30 mouse cellular contexts compared by ENCODE assay signal in the genomic region with DNA sequence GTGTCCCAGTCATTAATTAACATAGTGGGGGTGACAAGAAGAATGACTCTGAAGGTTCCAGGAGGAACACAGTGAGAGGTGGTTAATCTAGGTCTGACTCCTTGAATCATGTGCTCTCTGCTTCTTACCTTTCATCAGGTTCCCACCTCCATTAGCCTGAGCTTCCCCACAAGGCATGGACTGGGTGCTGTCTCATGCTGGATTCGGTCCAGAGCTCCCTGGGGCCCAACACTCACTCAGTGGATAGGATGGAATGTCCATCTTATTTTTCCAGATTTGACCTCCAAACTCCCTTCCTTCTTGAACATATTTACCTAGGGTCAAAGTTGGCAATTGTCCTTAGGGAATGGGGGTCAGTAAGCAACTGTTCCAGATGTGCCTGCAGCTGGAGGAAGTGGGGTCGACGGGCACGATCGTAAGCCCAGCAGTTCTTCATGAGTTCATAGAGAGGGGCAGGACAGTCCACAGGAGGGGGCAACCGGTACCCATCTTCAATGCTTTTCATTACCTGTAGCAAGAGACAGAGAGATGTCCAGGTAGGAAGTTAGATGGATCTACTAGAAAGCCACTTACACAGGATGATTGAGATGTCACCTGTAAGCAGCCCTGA. TPM values are rescaled to one million over a fixed set of nuclear protein-coding genes. Genes with fewer than 3 reads are reported as not detected.
A peak's percentile ranks its signal among the peaks of the same experiment; 100 is the strongest.
DNase-seq lines count a peak whose midpoint lies in the region; ATAC-seq and TF ChIP-seq lines count a peak whose summit lies in the region.
"Had no signal": no experiment of that assay in that cellular context is flagged by ENCODE, and none has a peak within 500 bp of the region (broad histone marks: within the 10 kb centered on the region; RNA-seq: fewer than 3 reads in every experiment).

No protein-coding gene starts in this region.

- no peaks in the 10 kb centered on the region for H3K27me3 ChIP-seq in heart, embryonic 13.5 days (replicated peaks)
- no peaks in the 10 kb centered on the region for H3K27me3 ChIP-seq in lung, embryonic 15.5 days
- H3K27me3 ChIP-seq in heart, postnatal 0 days (ENCODE audit: control insufficient read depth, insufficient read depth, low read length), result no peaks in the 10 kb centered on the region
- no peaks in the 10 kb centered on the region for H3K27me3 ChIP-seq in midbrain, embryonic 11.5 days (ENCODE audit: control insufficient read depth, insufficient read depth, low read length)
- H3K27me3 ChIP-seq: hindbrain, embryonic 12.5 days; neural tube, embryonic 15.5 days had no signal

- intact Hi-C loops in heart, postnatal 14 days (cut with DNase I), result no loop called here

- peak overlapping the region; percentile 93 for H3K27ac ChIP-seq in heart, embryonic 13.5 days (replicated peaks)
- peak overlapping the region; percentile 46; the same call in 1 of the 2 replicates for H3K27ac ChIP-seq in lung, embryonic 15.5 days
- peak overlapping the region; percentile 73 for H3K27ac ChIP-seq in heart, postnatal 0 days (ENCODE audit: low read depth)
- no peak overlapping the region for H3K27ac ChIP-seq in midbrain, embryonic 11.5 days (ENCODE audit: low read depth, low read length)
- H3K27ac ChIP-seq: embryonic facial prominence, embryonic 10.5 days; forebrain, embryonic 10.5 days; hindbrain, embryonic 12.5 days; midbrain, embryonic 10.5 days; neural tube, embryonic 15.5 days had no signal

- WGBS in heart, embryonic 13.5 days, result 79% methylated on average over 6 of the region's 6 CpGs
- 83% methylated on average over 6 of the region's 6 CpGs for WGBS in lung, embryonic 15.5 days
- 75% methylated on average over 6 of the region's 6 CpGs for WGBS in heart, postnatal 0 days
- WGBS in midbrain, embryonic 11.5 days, result 90% methylated on average over 6 of the region's 6 CpGs

- peak; percentile 12 for DNase-seq in cerebellum, adult 9-11 months
- DNase-seq in heart, postnatal 14 days, result no peak
- no peak for DNase-seq in lung, postnatal 25 days (ENCODE audit: low spot score)
- DNase-seq in heart, postnatal 0 days (ENCODE audit: low spot score), result no peak
- no peak for DNase-seq in midbrain, embryonic 11.5 days (ENCODE audit: low spot score, missing footprints)
- DNase-seq: adrenal gland, postnatal 25 days; cerebellum, adult 11 months; cerebellum, postnatal 10 days; forebrain, postnatal 0 days; gastrocnemius, postnatal 36 days; kidney, postnatal 36 days; layer of hippocampus, postnatal 36 days; lung, adult 18-20 months; thymus, postnatal 14 days had no signal

- no peak for TF ChIP-seq EP300 in heart, postnatal 0 days (IDR thresholded peaks at IDR 0.05; ENCODE audit: low read depth)

- no peak overlapping the region for H3K9ac ChIP-seq in heart, embryonic 13.5 days
- H3K9ac ChIP-seq in lung, embryonic 15.5 days, result no peak overlapping the region
- no peak overlapping the region for H3K9ac ChIP-seq in heart, postnatal 0 days (replicated peaks; ENCODE audit: low read depth, low read length)
- no peak overlapping the region for H3K9ac ChIP-seq in midbrain, embryonic 11.5 days (ENCODE audit: low read length)
- H3K9ac ChIP-seq: forebrain, postnatal 0 days; hindbrain, embryonic 12.5 days; neural tube, embryonic 15.5 days had no signal

- no peak for TF ChIP-seq CTCF in heart, postnatal 0 days (IDR thresholded peaks at IDR 0.05; ENCODE audit: low read depth)

- H3K4me3 ChIP-seq in heart, embryonic 13.5 days, result no peak overlapping the region
- no peak overlapping the region for H3K4me3 ChIP-seq in lung, embryonic 15.5 days
- H3K4me3 ChIP-seq in heart, postnatal 0 days (ENCODE audit: low read depth, low read length), result no peak overlapping the region
- H3K4me3 ChIP-seq in midbrain, embryonic 11.5 days (ENCODE audit: low read depth, low read length), result no peak overlapping the region
- H3K4me3 ChIP-seq: embryonic facial prominence, embryonic 10.5 days; forebrain, embryonic 10.5 days; hindbrain, embryonic 12.5 days; midbrain, embryonic 10.5 days; neural tube, embryonic 15.5 days had no signal

- H3K4me1 ChIP-seq in heart, embryonic 13.5 days, result peaks cover 88% of the 10 kb centered on the region
- peaks cover 65% of the 10 kb centered on the region for H3K4me1 ChIP-seq in lung, embryonic 15.5 days
- H3K4me1 ChIP-seq in heart, postnatal 0 days (ENCODE audit: control insufficient read depth, insufficient read depth), result peaks cover 52% of the 10 kb centered on the region
- H3K4me1 ChIP-seq in midbrain, embryonic 11.5 days (ENCODE audit: control insufficient read depth, insufficient read depth, low read length), result no peaks in the 10 kb centered on the region
- H3K4me1 ChIP-seq: embryonic facial prominence, embryonic 10.5 days; hindbrain, embryonic 12.5 days had no signal

- H3K36me3 ChIP-seq in heart, embryonic 13.5 days, result peaks cover 70% of the 10 kb centered on the region
- peaks cover 56% of the 10 kb centered on the region for H3K36me3 ChIP-seq in lung, embryonic 15.5 days
- H3K36me3 ChIP-seq in heart, postnatal 0 days (replicated peaks; ENCODE audit: control insufficient read depth, insufficient read depth, low read length), result peaks cover 62% of the 10 kb centered on the region
- peaks cover 14% of the 10 kb centered on the region for H3K36me3 ChIP-seq in midbrain, embryonic 11.5 days (ENCODE audit: control insufficient read depth, insufficient read depth, low read length)

- ATAC-seq in cerebellum, adult (ENCODE audit: insufficient number of reproducible peaks, low FRiP score, low TSS enrichment), result no peak
- ATAC-seq in heart, embryonic 13.5 days (ENCODE audit: extremely low read depth, insufficient number of reproducible peaks, low FRiP score, low TSS enrichment), result no peak
- no peak for ATAC-seq in lung, embryonic 15.5 days (ENCODE audit: borderline replicate concordance, extremely low read depth, low FRiP score, low TSS enrichment)
- no peak for ATAC-seq in heart, postnatal 0 days (ENCODE audit: insufficient read depth, low read depth)
- no peak for ATAC-seq in midbrain, embryonic 11.5 days (ENCODE audit: low FRiP score)
- ATAC-seq: forebrain, postnatal 0 days; intestine, postnatal 0 days had no signal

- H3K9me3 ChIP-seq in heart, embryonic 13.5 days, result no peaks in the 10 kb centered on the region
- no peaks in the 10 kb centered on the region for H3K9me3 ChIP-seq in lung, embryonic 15.5 days
- no peaks in the 10 kb centered on the region for H3K9me3 ChIP-seq in heart, postnatal 0 days (replicated peaks; ENCODE audit: control insufficient read depth, low read length)
- no peaks in the 10 kb centered on the region for H3K9me3 ChIP-seq in midbrain, embryonic 11.5 days (ENCODE audit: control insufficient read depth, low read length)
- H3K9me3 ChIP-seq: embryonic facial prominence, embryonic 10.5 days; forebrain, embryonic 10.5 days; hindbrain, embryonic 12.5 days; midbrain, embryonic 10.5 days; neural tube, embryonic 15.5 days had no signal

- H3K4me2 ChIP-seq in heart, embryonic 13.5 days, result no peak overlapping the region
- H3K4me2 ChIP-seq in lung, embryonic 15.5 days, result no peak overlapping the region
- H3K4me2 ChIP-seq in heart, postnatal 0 days (ENCODE audit: low read depth, low read length), result no peak overlapping the region
- H3K4me2 ChIP-seq in midbrain, embryonic 11.5 days, result no peak overlapping the region
- H3K4me2 ChIP-seq: hindbrain, embryonic 12.5 days; neural tube, embryonic 15.5 days had no signal

RNA-seq across cellular contexts. Expression of a gene that starts 10.9 kb away (rescaled TPM):
- polyA plus RNA-seq in heart, embryonic 13.5 days (2015; fragmentation: Nextera tagmentation; extraction: Ambion mirVana), result 156 and 173 TPM in 2 replicates
- total RNA-seq in heart, postnatal 14 days (2021), result 10 to 100 TPM; 78.9 to 88.6 TPM
- 161 and 167 TPM in 2 replicates for polyA plus RNA-seq in lung, embryonic 15.5 days (2015; fragmentation: Nextera tagmentation; extraction: Ambion mirVana)
- 96.2 and 140 TPM in 2 replicates for total RNA-seq in heart, postnatal 0 days (2014; rRNA removed; ENCODE audit: low replicate concordance)
- 86.4 and 89.9 TPM in 2 replicates for polyA plus RNA-seq in heart, postnatal 0 days (2015; fragmentation: Nextera tagmentation; extraction: Ambion mirVana)
- polyA plus RNA-seq in midbrain, embryonic 11.5 days (2014; fragmentation: Nextera tagmentation; extraction: Ambion mirVana), result 53.2 and 60.2 TPM in 2 replicates

RNA-seq across cellular contexts. Expression of a gene that starts 12.7 kb away (rescaled TPM):
- polyA plus RNA-seq in heart, embryonic 13.5 days (2015; fragmentation: Nextera tagmentation; extraction: Ambion mirVana), result 3.3 and 3.4 TPM in 2 replicates
- total RNA-seq in heart, postnatal 14 days (2021), result under 1 TPM; 0.51 to 0.67 TPM
- 14.2 and 16.9 TPM in 2 replicates for polyA plus RNA-seq in lung, embryonic 15.5 days (2015; fragmentation: Nextera tagmentation; extraction: Ambion mirVana)
- 0.35 TPM in 1 of 2 replicates, not detected in the other for total RNA-seq in heart, postnatal 0 days (2014; rRNA removed; ENCODE audit: low replicate concordance)
- polyA plus RNA-seq in heart, postnatal 0 days (2015; fragmentation: Nextera tagmentation; extraction: Ambion mirVana), result 0.33 and 0.48 TPM in 2 replicates
- polyA plus RNA-seq in midbrain, embryonic 11.5 days (2014; fragmentation: Nextera tagmentation; extraction: Ambion mirVana), result 0.30 and 0.66 TPM in 2 replicates

RNA-seq across cellular contexts. Expression of a gene that starts 35.9 kb away (rescaled TPM):
- polyA plus RNA-seq in heart, embryonic 13.5 days (2015; fragmentation: Nextera tagmentation; extraction: Ambion mirVana), result 0.17 TPM in 2 replicates
- 1 to 10 TPM; 1.1 to 1.2 TPM for total RNA-seq in heart, postnatal 14 days (2021)
- 0.06 and 0.14 TPM in 2 replicates for polyA plus RNA-seq in lung, embryonic 15.5 days (2015; fragmentation: Nextera tagmentation; extraction: Ambion mirVana)
- total RNA-seq in heart, postnatal 0 days (2014; rRNA removed; ENCODE audit: low replicate concordance), result 0.88 and 1.4 TPM in 2 replicates
- 0.08 TPM in 2 replicates for polyA plus RNA-seq in heart, postnatal 0 days (2015; fragmentation: Nextera tagmentation; extraction: Ambion mirVana)
- 3.0 TPM in 2 replicates for polyA plus RNA-seq in midbrain, embryonic 11.5 days (2014; fragmentation: Nextera tagmentation; extraction: Ambion mirVana)
- total RNA-seq: adrenal gland, postnatal 25 days; liver, adult 2 months had no signal
- polyA plus RNA-seq: liver, adult 2 months had no signal

RNA-seq across cellular contexts. Expression of a gene that starts 39.7 kb away (rescaled TPM):
- polyA plus RNA-seq in heart, embryonic 13.5 days (2015; fragmentation: Nextera tagmentation; extraction: Ambion mirVana), result not detected in 2 replicates
- not detected for total RNA-seq in heart, postnatal 14 days (2021)
- polyA plus RNA-seq in lung, embryonic 15.5 days (2015; fragmentation: Nextera tagmentation; extraction: Ambion mirVana), result not detected in 2 replicates
- not detected in 2 replicates for total RNA-seq in heart, postnatal 0 days (2014; rRNA removed; ENCODE audit: low replicate concordance)
- polyA plus RNA-seq in heart, postnatal 0 days (2015; fragmentation: Nextera tagmentation; extraction: Ambion mirVana), result not detected in 2 replicates
- polyA plus RNA-seq in midbrain, embryonic 11.5 days (2014; fragmentation: Nextera tagmentation; extraction: Ambion mirVana), result not detected in 2 replicates
- total RNA-seq: forebrain, postnatal 0 days; gastrocnemius, postnatal 36 days; layer of hippocampus, adult 8-10 months; left cerebral cortex, postnatal 10 days; midbrain, postnatal 0 days had no signal
- polyA plus RNA-seq: embryonic facial prominence, embryonic 10.5 days; forebrain, embryonic 10.5 days; forebrain, postnatal 0 days; hindbrain, embryonic 12.5 days; intestine, postnatal 0 days; kidney, embryonic 14.5 days; limb, embryonic 11.5 days; midbrain, embryonic 10.5 days; midbrain, postnatal 0 days; neural tube, embryonic 15.5 days; stomach, postnatal 0 days had no signal

RNA-seq across cellular contexts. Expression of a gene that starts 44.9 kb away (rescaled TPM):
- polyA plus RNA-seq in heart, embryonic 13.5 days (2015; fragmentation: Nextera tagmentation; extraction: Ambion mirVana), result not detected in 2 replicates
- total RNA-seq in heart, postnatal 14 days (2021), result under 1 TPM in 1 of 2 experiments, not detected in 1; 0.39 TPM
- not detected in 2 replicates for polyA plus RNA-seq in lung, embryonic 15.5 days (2015; fragmentation: Nextera tagmentation; extraction: Ambion mirVana)
- total RNA-seq in heart, postnatal 0 days (2014; rRNA removed; ENCODE audit: low replicate concordance), result not detected in 2 replicates
- not detected in 2 replicates for polyA plus RNA-seq in heart, postnatal 0 days (2015; fragmentation: Nextera tagmentation; extraction: Ambion mirVana)
- not detected in 2 replicates for polyA plus RNA-seq in midbrain, embryonic 11.5 days (2014; fragmentation: Nextera tagmentation; extraction: Ambion mirVana)
- total RNA-seq: forebrain, postnatal 0 days; layer of hippocampus, postnatal 36 days; left cerebral cortex, postnatal 10 days; midbrain, postnatal 0 days had no signal
- polyA plus RNA-seq: embryonic facial prominence, embryonic 10.5 days; forebrain, embryonic 10.5 days; forebrain, postnatal 0 days; hindbrain, embryonic 12.5 days; intestine, postnatal 0 days; kidney, embryonic 14.5 days; limb, embryonic 11.5 days; liver, adult 2 months; midbrain, embryonic 10.5 days; midbrain, postnatal 0 days; neural tube, embryonic 15.5 days; stomach, postnatal 0 days had no signal
